Mouse (Mus musculus): ENCODE results near the gene Acnat2. TPM values are rescaled to one million over a fixed set of nuclear protein-coding genes. Genes with fewer than 3 reads are reported as not detected.
"Not testable (repeated sequence)": the region's sequence is repeated elsewhere in the genome, so short reads cannot be mapped to it uniquely, and the experiment has no call there.

Gene Acnat2
- not detected for polyA plus RNA-seq (2021)

GRCm38 (mm10) chr4:49407957-49408356, at the start of gene Acnat2:
Gene Acnat2, minus strand, starts transcription at chr4:49408151.
- DNase-seq (ENCODE audit: low read depth, low spot score); CTCF ChIA-PET; H3K27me3 ChIP-seq; POLR2A ChIA-PET; in situ Hi-C loops (cut with MboI; ENCODE audit: low pct_unique_long_range_greater_than_20kb); ATAC-seq: not testable (repeated sequence)

- POLR2A ChIA-PET: no interaction called here
- ATAC-seq: no peak
- peaks cover 6% of the 10 kb centered on the region for H3K27me3 ChIP-seq
- in situ Hi-C loops (cut with MboI; ENCODE audit: low pct_unique_long_range_greater_than_20kb): no loop called here
- TF ChIP-seq CTCF (IDR thresholded peaks at IDR 0.05): no peak
- CTCF ChIA-PET: interaction anchor here (1.4 kb wide), 1 partner anchor 13 kb away, joined by 6 read pairs; no protein-coding TSS in a partner anchor
- no peak for DNase-seq (ENCODE audit: low read depth, low spot score)
Observed at GRCm38 (mm10) chr4:49456171-49456570, 48.2 kb upstream of the Acnat2 start.

- H3K27me3 ChIP-seq: peaks cover 3% of the 10 kb centered on the region
- DNase-seq (ENCODE audit: low read depth, low spot score): no peak
- ATAC-seq: no peak
- ChIA-PET POLR2A (no interaction called here), CTCF (no interaction called here)
- TF ChIP-seq CTCF (IDR thresholded peaks at IDR 0.05): no peak
- in situ Hi-C loops (cut with MboI; ENCODE audit: low pct_unique_long_range_greater_than_20kb): loop anchor here (5.0 kb wide), 1 partner anchor 75 kb away; no protein-coding TSS in a partner anchor
Observed at GRCm38 (mm10) chr4:49451848-49452551, 44.0 kb upstream of the Acnat2 start.

- POLR2A ChIA-PET; H3K27me3 ChIP-seq; DNase-seq (ENCODE audit: low read depth, low spot score); ATAC-seq; CTCF ChIA-PET: not testable (repeated sequence)
- in situ Hi-C loops (cut with MboI; ENCODE audit: low pct_unique_long_range_greater_than_20kb): loop anchor here (5.0 kb wide), 1 partner anchor 74 kb away; no protein-coding TSS in a partner anchor
Observed at GRCm38 (mm10) chr4:49451133-49451847, 43.3 kb upstream of the Acnat2 start.

GRCm38 (mm10) chr4:49436968-49437367, 29.0 kb upstream of the Acnat2 start:
- H3K27me3 ChIP-seq; CTCF ChIA-PET; in situ Hi-C loops (cut with MboI; ENCODE audit: low pct_unique_long_range_greater_than_20kb); ATAC-seq; DNase-seq (ENCODE audit: low read depth, low spot score); POLR2A ChIA-PET: not testable (repeated sequence)

GRCm38 (mm10) chr4:49410151-49410550, 2.2 kb upstream of the Acnat2 start:
- POLR2A ChIA-PET; ATAC-seq; DNase-seq (ENCODE audit: low read depth, low spot score); H3K27me3 ChIP-seq; CTCF ChIA-PET: not testable (repeated sequence)
- in situ Hi-C loops (cut with MboI; ENCODE audit: low pct_unique_long_range_greater_than_20kb): loop anchor here (10.0 kb wide), 1 partner anchor 65 kb away; no protein-coding TSS in a partner anchor

GRCm38 (mm10) chr4:49386873-49387272, 21.1 kb downstream of the Acnat2 start:
- ChIA-PET POLR2A (no interaction called here), CTCF (no interaction called here)
- no peak for DNase-seq (ENCODE audit: low read depth, low spot score)
- ATAC-seq: no peak
- TF ChIP-seq CTCF (IDR thresholded peaks at IDR 0.05): no peak
- H3K27me3 ChIP-seq: no peaks in the 10 kb centered on the region
- in situ Hi-C loops (cut with MboI; ENCODE audit: low pct_unique_long_range_greater_than_20kb): no loop called here

GRCm38 (mm10) chr4:49383576-49384318, 24.2 kb downstream of the Acnat2 start:
- DNase-seq (ENCODE audit: low read depth, low spot score); CTCF ChIA-PET; in situ Hi-C loops (cut with MboI; ENCODE audit: low pct_unique_long_range_greater_than_20kb); H3K27me3 ChIP-seq; POLR2A ChIA-PET; ATAC-seq: not testable (repeated sequence)

GRCm38 (mm10) chr4:49368046-49368445, 39.9 kb downstream of the Acnat2 start:
- DNase-seq (ENCODE audit: low read depth, low spot score); in situ Hi-C loops (cut with MboI; ENCODE audit: low pct_unique_long_range_greater_than_20kb); CTCF ChIA-PET; H3K27me3 ChIP-seq; POLR2A ChIA-PET; ATAC-seq: not testable (repeated sequence)

GRCm38 (mm10) chr4:49357097-49357496, 50.9 kb downstream of the Acnat2 start:
- no peak for TF ChIP-seq CTCF (IDR thresholded peaks at IDR 0.05)
- ChIA-PET CTCF (no interaction called here), POLR2A (no interaction called here)
- ATAC-seq: no peak
- in situ Hi-C loops (cut with MboI; ENCODE audit: low pct_unique_long_range_greater_than_20kb): no loop called here
- no peaks in the 10 kb centered on the region for H3K27me3 ChIP-seq
- DNase-seq (ENCODE audit: low read depth, low spot score): no peak

GRCm38 (mm10) chr4:49350470-49350869, 57.5 kb downstream of the Acnat2 start:
- in situ Hi-C loops (cut with MboI; ENCODE audit: low pct_unique_long_range_greater_than_20kb): no loop called here
- no peak for TF ChIP-seq CTCF (IDR thresholded peaks at IDR 0.05)
- H3K27me3 ChIP-seq: no peaks in the 10 kb centered on the region
- DNase-seq (ENCODE audit: low read depth, low spot score) (no peak), ATAC-seq (no peak)
- ChIA-PET POLR2A (no interaction called here), CTCF (interaction anchor here (1.1 kb wide), 1 partner anchor 85 kb away, joined by 3 read pairs; no protein-coding TSS in a partner anchor)
